Mouse (Mus musculus) Muller cell, postnatal 12 days (primary cell): ENCODE data around the gene Gm11027.
A peak's percentile ranks its signal among the peaks of the same experiment; 100 is the strongest.
"Not testable (repeated sequence)": the region's sequence is repeated elsewhere in the genome, so short reads cannot be mapped to it uniquely, and the experiment has no call there.

Experiments used
- DNase-seq: peaks from one replicate; pipeline ENCODE4 v3.0.0-alpha.2; 2015; ENCODE audit errors: inconsistent ontology term

The Gm11027 gene

DNA sequence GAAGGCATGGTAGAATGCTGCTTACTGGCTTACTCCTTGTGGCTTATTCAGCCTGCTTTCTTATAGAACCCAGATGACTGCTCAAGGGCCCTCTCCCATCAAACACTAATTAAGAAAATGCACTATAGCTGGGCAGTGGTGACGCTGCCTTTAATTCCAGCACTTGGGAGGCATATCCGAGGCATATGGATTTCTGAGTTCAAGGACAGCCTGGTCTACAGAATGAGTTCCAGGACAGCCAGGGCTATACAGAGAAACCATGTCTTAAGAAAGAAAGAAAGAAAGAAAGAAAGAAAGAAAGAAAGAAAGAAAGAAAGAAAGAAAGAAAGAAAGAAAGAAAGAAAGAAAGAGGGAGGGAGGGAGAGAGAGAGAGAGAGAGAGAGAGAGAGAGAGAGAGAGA, at the start of gene Gm11027:
Gene Gm11027, plus strand, starts transcription at position 301 of the 400 bp plus-strand sequence.
- not testable (repeated sequence) for DNase-seq

DNA sequence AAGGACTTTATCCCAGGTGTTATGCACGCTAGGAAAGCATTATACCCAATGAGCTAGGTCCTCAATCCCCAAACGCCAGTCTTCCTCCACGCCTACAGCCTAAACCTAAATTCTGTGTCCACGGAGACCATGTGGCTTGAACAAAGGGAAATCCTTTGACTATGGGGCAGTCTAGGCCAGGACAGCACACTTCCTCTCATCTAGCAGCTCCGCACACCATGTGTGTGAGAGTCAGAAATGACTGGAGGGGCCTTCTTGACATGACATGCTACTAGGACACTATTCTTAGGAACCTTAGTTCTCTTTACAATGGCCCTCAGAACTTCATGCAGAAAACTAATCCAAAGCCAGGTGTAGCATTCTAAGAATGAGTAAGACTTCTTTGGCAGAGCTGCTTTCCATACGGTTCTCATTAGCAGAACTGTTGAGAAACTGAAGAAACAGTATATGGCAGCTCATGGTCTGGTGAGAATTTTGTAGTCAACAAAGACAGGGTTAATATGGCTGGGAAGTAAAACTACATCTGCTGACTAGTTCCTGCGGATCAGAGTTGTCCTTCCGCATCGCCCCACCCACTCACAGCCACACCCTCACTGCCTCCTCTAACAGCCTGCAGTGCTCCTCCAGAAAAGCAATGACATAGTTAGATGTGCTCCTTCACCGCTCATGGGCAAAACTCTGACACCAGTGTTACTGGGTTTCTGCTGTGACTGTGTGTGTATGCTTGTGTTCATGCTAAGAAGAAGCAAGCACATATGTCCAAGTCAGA, 48.7 kb upstream of the Gm11027 start:
- no peak for DNase-seq

DNA sequence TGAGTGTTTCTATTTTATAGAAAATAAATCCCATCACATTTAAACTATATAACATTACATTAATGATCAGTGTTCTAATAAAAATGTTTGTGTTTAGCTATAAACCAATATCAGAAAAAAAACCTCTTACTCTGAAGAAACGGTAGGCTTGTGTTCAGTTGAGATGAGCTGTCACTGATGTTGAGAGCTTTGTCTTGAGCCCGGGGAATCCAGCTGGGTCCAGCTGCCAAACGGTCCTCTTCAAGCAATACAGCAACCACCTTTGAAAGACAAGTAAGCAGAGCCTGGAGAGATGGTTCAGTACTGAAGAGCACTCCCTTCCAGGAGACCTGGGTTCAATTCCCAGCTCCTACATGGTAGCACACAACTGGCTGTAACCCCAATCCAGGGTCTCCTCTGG, 45.7 kb upstream of the Gm11027 start:
- no peak for DNase-seq

- DNase-seq, result peak; percentile 72
Observed at GRCm38 (mm10) chr12:116231612-116232011, 43.6 kb upstream of the Gm11027 start.

GRCm38 (mm10) chr12:116232061-116232460, 43.1 kb upstream of the Gm11027 start:
- peak; percentile 4 for DNase-seq

GRCm38 (mm10) chr12:116235356-116235755, 39.8 kb upstream of the Gm11027 start:
- DNase-seq, result no peak

GRCm38 (mm10) chr12:116236658-116237057, 38.5 kb upstream of the Gm11027 start:
- no peak for DNase-seq

DNA sequence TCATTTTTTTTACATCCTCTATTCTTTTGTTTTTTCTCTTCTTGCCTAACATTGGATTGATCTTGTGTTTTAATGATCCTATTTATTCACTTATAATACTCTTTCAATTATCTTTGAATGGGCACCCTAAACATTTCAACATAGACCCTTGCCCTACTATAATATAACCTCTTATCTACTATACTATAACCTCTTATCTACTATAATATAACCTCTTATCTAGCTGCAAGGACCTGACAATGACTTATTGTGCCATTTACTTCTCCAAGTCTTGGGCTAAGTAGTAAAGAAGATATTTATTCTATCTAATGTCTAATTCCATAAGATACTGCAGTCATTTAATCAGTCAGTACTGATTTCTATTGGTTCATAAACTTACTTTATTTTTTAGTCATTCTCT, 36.8 kb upstream of the Gm11027 start:
- DNase-seq, result no peak

GRCm38 (mm10) chr12:116238803-116239202, 36.4 kb upstream of the Gm11027 start:
- DNase-seq, result no peak

DNA sequence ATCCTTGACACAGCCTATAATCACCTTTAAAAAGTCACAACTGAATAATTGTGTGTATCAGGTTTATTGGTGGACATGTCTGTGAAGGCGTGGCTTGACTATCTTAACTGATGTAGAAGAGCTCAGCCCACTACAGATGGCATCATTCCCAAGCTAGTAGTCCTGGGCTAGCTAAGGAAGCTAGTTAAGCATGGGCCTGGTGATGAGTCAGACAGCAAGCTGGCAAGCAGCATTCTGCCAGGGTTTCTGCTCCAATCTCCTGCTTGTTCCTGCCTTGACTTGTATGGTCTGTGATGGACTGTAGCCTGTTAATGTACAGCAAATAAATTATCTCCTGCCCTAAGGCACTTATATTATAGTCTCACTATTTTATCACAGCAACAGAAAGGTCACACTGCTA, 30.6 kb upstream of the Gm11027 start:
- DNase-seq, result peak; percentile 14

GRCm38 (mm10) chr12:116254652-116255051, 20.5 kb upstream of the Gm11027 start:
- no peak for DNase-seq

GRCm38 (mm10) chr12:116255636-116256035, 19.6 kb upstream of the Gm11027 start:
- no peak for DNase-seq

DNA sequence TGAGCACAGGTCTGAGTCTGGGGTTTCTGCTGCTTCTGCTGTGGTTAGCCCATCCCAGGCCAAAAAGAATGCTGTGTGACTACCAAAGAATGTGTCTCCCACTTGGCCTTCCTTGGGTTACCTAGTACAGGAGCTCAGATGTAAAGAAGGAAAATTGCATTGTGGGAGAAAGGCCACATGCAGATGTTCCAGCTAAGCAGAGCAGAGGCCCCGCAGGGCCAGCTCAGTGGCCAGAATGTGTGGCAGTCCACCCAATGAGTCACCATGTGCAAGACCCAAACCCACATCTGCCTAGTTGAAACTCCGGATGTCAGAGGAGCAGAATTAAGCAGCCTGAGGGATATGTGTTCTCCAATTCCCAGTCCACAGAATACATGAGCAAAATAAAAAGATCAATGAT, 16.9 kb upstream of the Gm11027 start:
- no peak for DNase-seq

- peak; percentile 89 for DNase-seq
Observed at GRCm38 (mm10) chr12:116262555-116263341, 12.4 kb upstream of the Gm11027 start, which contains the start of gene Wdr60. Gene Wdr60 (minus strand): TSS chr12:116263022.

- no peak for DNase-seq
Observed at GRCm38 (mm10) chr12:116264756-116265155, 10.4 kb upstream of the Gm11027 start.

DNA sequence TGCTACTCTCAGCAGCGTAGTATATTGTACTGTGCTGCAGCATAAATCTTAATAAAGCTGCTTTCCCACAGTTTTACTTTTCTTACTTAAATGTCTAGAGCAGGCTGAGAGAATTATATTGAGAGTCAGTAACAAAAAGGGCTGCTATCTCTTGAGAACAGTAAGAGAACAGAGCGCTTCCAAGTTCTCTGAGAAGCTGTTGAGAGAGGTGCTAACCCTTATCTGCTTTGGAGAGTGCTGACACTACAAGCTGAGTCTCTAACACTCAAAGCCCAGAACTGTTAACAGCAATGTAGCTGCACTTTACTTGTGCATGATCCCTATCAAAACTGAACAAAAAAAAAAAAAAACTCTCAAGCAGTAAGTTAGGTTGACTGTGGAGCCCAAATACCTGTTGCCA, 9.9 kb upstream of the Gm11027 start:
- DNase-seq, result no peak

- peak; percentile 64 for DNase-seq
Observed at GRCm38 (mm10) chr12:116269450-116269849, 5.7 kb upstream of the Gm11027 start.

GRCm38 (mm10) chr12:116270538-116270937, 4.6 kb upstream of the Gm11027 start:
- no peak for DNase-seq

DNA sequence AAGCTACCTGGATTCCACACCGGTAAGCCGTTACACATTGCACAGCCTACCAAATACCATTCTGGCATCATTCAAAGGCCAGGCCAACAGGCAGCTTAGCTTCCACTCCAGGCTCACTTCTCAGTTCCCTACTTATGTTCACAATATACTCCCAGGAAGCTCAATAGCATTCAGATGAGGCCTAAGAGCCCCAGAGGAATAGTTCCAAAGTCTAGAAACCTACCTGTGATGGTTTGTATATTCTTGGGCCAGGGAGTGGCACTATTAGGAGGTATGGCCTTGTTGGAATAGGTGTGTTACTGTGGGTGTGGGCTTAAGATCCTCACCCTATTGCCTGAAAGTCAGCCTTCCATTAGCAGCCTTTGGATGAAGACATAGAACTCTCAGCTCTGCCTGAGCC, 4.1 kb upstream of the Gm11027 start:
- no peak for DNase-seq

- no peak for DNase-seq
Observed at GRCm38 (mm10) chr12:116273733-116274132, 1.5 kb upstream of the Gm11027 start.

DNA sequence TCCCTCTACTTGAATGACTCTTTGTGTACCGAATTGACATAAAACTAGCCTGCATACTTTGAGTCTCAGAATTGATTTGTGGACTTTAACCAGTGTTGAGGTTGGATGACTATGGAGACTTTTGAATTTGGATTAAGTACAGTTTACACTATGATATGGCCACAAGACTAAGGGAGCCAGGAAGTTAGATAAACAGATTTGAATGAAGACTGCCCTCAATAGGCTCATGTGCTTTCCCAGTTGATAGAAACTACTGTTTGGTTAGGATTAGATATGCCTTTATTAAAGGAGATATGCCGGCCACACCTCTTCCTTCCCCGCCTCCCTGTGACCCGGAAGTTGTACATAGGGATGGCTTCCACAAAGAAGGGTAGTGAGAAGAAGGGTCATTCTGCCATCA, 445 bp downstream of the Gm11027 start:
- DNase-seq, result no peak

DNA sequence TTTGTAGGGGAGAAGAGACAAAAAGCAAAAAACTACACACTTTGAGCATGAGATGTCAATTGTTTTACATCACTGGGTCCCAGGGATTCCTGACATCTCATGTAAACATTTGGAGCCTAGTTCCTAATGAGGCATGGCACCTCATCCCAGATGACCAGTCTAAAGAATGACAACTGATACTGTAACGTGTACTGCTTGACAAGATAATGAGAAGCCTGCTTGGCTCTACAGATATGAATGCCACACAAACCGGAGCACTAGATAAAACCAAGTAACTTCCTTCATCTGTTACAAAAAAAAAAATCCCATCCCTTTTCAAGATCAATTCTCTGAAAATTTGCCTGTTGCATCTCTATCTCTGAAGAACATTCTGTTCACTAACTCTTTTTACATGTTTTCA, 1.8 kb downstream of the Gm11027 start:
- no peak for DNase-seq

DNA sequence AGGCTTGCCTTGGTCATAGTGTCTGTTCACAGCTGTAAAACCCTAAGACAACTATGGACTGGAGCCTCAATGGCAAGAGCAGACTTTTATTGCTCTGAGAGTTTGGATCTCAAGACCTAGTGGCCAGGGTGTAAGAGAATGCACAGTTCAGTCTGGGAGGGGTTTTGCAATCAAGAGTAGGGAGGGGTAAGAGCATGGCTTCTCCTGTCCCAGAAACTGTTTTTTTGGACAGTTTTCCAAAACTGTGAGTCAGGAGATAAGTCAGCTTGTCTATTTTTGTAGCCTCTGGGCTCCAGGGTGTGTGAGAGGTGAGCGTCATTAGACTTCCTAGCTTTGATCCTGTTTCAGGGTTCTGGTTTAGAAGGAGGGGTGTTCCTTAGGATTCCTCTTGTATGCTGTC, 3.4 kb downstream of the Gm11027 start:
- no peak for DNase-seq
